ENCODE assay signal across 9 mouse cellular contexts in the genomic region with DNA sequence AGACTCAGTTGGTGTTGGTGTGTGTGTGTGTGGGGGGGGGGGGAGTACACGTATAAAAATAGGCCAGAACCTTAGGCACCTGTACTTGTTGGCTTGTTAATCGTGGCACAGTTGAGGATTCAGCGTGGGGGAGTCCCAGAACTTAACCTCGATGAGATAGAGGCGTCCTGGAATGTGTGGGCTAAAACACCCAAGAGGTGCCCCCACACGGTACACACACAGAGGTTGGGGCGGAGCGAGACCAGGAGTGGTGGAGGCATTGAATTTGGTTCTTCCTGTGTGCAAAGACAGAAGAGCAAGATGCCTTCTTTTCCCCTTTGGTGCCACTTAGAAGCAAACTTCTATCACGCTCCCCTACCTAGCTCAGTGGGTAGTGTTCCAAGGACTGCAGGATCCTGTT. TPM values are rescaled to one million over a fixed set of nuclear protein-coding genes. Genes with fewer than 3 reads are reported as not detected.
DNase-seq lines count a peak whose midpoint lies in the region; ATAC-seq and TF ChIP-seq lines count a peak whose summit lies in the region.
"Had no signal": no experiment of that assay in that cellular context is flagged by ENCODE, and none has a peak within 500 bp of the region (broad histone marks: within the 10 kb centered on the region; RNA-seq: fewer than 3 reads in every experiment).

No protein-coding gene starts in this region.

- no peaks in the 10 kb centered on the region for H3K9me3 ChIP-seq in midbrain, embryonic 11.5 days (ENCODE audit: control insufficient read depth, low read length)

- 0 out of 2 replicates have a peak, but pooled peaks cover 2% of the 10 kb centered on the region for H3K4me1 ChIP-seq in midbrain, embryonic 11.5 days (ENCODE audit: control insufficient read depth, insufficient read depth, low read length)

- DNase-seq in gastrocnemius, adult 2 months, result no peak
- DNase-seq in gastrocnemius, adult 18-20 months (ENCODE audit: low spot score), result no peak
- DNase-seq in CD4-positive, CD25-positive, alpha-beta regulatory T cell, adult 2 months (ENCODE audit: low read depth, low spot score), result peak; percentile 51
- no peak for DNase-seq in midbrain, embryonic 11.5 days (ENCODE audit: low spot score, missing footprints)
- DNase-seq in left cerebral cortex, postnatal 14 days (ENCODE audit: low spot score in 2 of 2), result no peak
- no peak for DNase-seq in cerebellum, adult 9-10 months
- no peak for DNase-seq in cerebellum, adult 18-20 months

- H3K4me3 ChIP-seq in gastrocnemius, adult 2 months, result peak overlapping the region; percentile 75
- no peak overlapping the region for H3K4me3 ChIP-seq in midbrain, embryonic 11.5 days (ENCODE audit: low read depth, low read length)

- no peak overlapping the region for H3K9ac ChIP-seq in midbrain, embryonic 11.5 days (ENCODE audit: low read length)

- no peak for TF ChIP-seq CTCF in gastrocnemius, adult 2 months (IDR thresholded peaks at IDR 0.05)

- no peaks in the 10 kb centered on the region for H3K36me3 ChIP-seq in midbrain, embryonic 11.5 days (ENCODE audit: control insufficient read depth, insufficient read depth, low read length)

- intact Hi-C loops in gastrocnemius, adult 2 months (cut with DNase I), result no loop called here
- intact Hi-C loops in left cerebral cortex, postnatal 14 days (cut with DNase I), result no loop called here

- peaks cover 4% of the 10 kb centered on the region for H3K27me3 ChIP-seq in midbrain, embryonic 11.5 days (ENCODE audit: control insufficient read depth, insufficient read depth, low read length)

- WGBS in midbrain, embryonic 11.5 days, result 42% methylated on average over 8 of the region's 9 CpGs

- ATAC-seq in granulocyte monocyte progenitor cell, adult 5-6 weeks (replicated peaks; ENCODE audit: poor library complexity, severe bottlenecking), result peak; percentile 31; the same call in 1 of the 2 replicates
- ATAC-seq in midbrain, embryonic 11.5 days (ENCODE audit: low FRiP score), result 0 out of 2 replicates have a peak, but pooled peaks have one; percentile 9

- no peak overlapping the region for H3K27ac ChIP-seq in gastrocnemius, adult 2 months
- no peak overlapping the region for H3K27ac ChIP-seq in midbrain, embryonic 11.5 days (ENCODE audit: low read depth, low read length)

- H3K4me2 ChIP-seq in midbrain, embryonic 11.5 days, result peak overlapping the region; percentile 65

RNA-seq across cellular contexts. Expression of gene Stk26, which starts 1.2 kb away (rescaled TPM):
- 1 to 10 TPM; 1.9 TPM for total RNA-seq in gastrocnemius, adult 2 months (2021)
- total RNA-seq in gastrocnemius, adult 18-20 months (2021), result 1 to 10 TPM; 2.7 to 3.9 TPM
- 124 and 151 TPM in 2 replicates for total RNA-seq in granulocyte monocyte progenitor cell, adult 5-6 weeks (2014; fragmentation: Nextera tagmentation)
- 170 and 225 TPM in 2 replicates for total RNA-seq in granulocyte monocyte progenitor cell, adult 5-6 weeks (2017)
- 0.51 and 0.68 TPM in 2 replicates for polyA plus RNA-seq in midbrain, embryonic 11.5 days (2014; fragmentation: Nextera tagmentation; extraction: Ambion mirVana)
- total RNA-seq in left cerebral cortex, postnatal 14 days (2021), result 1 to 10 TPM in 1 of 2 experiments, under 1 TPM in 1; 0.75 to 1.7 TPM
- polyA plus RNA-seq: C2C12 had no signal

Comparison
In these comparisons a context has a peak if more than half of its experiments do, and no peak if none do; other contexts are left out.
1. RNA of gene Stk26, which starts 1.2 kb away (total RNA-seq): 124 to 225 TPM in granulocyte monocyte progenitor cell, adult 5-6 weeks; 2.7 to 3.9 TPM in gastrocnemius, adult 18-20 months, 1.9 TPM in gastrocnemius, adult 2 months and 0.75 to 1.7 TPM in left cerebral cortex, postnatal 14 days; every median in the first group is over 10 times any median in the second.